Mouse (Mus musculus) liver (tissue): ENCODE results near the gene Shisa3.

Source experiments
- DNase-seq: peaks from one replicate; pipeline ENCODE4 v3.0.0-alpha.2; 2020; ENCODE audit warnings: mixed read lengths

The Shisa3 gene

GRCm38 (mm10) chr5:67633831-67634268 lies 26.2 kb downstream of the Shisa3 start:
- DNase-seq, result no peak

- DNase-seq, result no peak
Observed at GRCm38 (mm10) chr5:67634339-67634738, 26.7 kb downstream of the Shisa3 start.

- no peak for DNase-seq
Observed at GRCm38 (mm10) chr5:67640596-67641312, 33.1 kb downstream of the Shisa3 start.

GRCm38 (mm10) chr5:67641406-67642120 lies 33.9 kb downstream of the Shisa3 start:
- DNase-seq, result no peak

- no peak for DNase-seq
Observed at GRCm38 (mm10) chr5:67643537-67644255, 36.0 kb downstream of the Shisa3 start.

GRCm38 (mm10) chr5:67646756-67647529 lies 39.3 kb downstream of the Shisa3 start:
- no peak for DNase-seq

GRCm38 (mm10) chr5:67647568-67647967 lies 39.9 kb downstream of the Shisa3 start:
- DNase-seq, result peak; percentile 19

GRCm38 (mm10) chr5:67649156-67649555 lies 41.5 kb downstream of the Shisa3 start:
- no peak for DNase-seq

- DNase-seq, result no peak
Observed at GRCm38 (mm10) chr5:67650021-67650420, 42.3 kb downstream of the Shisa3 start.

- DNase-seq, result no peak
Observed at GRCm38 (mm10) chr5:67652468-67652867, 44.8 kb downstream of the Shisa3 start.

GRCm38 (mm10) chr5:67653543-67653942 lies 45.9 kb downstream of the Shisa3 start:
- no peak for DNase-seq

- no peak for DNase-seq
Observed at GRCm38 (mm10) chr5:67654572-67654971, 46.9 kb downstream of the Shisa3 start.

GRCm38 (mm10) chr5:67655696-67656519 lies 48.2 kb downstream of the Shisa3 start:
- no peak for DNase-seq

GRCm38 (mm10) chr5:67656821-67657259 lies 49.2 kb downstream of the Shisa3 start:
- no peak for DNase-seq

- no peak for DNase-seq
Observed at GRCm38 (mm10) chr5:67659864-67660263, 52.2 kb downstream of the Shisa3 start.

GRCm38 (mm10) chr5:67662715-67663114 lies 55.0 kb downstream of the Shisa3 start:
- no peak for DNase-seq

GRCm38 (mm10) chr5:67669436-67669896 lies 61.8 kb downstream of the Shisa3 start:
- DNase-seq, result no peak

GRCm38 (mm10) chr5:67670158-67670557 lies 62.5 kb downstream of the Shisa3 start:
- no peak for DNase-seq

- no peak for DNase-seq
Observed at GRCm38 (mm10) chr5:67673008-67673407, 65.3 kb downstream of the Shisa3 start.
